Mouse (Mus musculus): ENCODE results near the gene Edem2. TPM values are rescaled to one million over a fixed set of nuclear protein-coding genes. Genes with fewer than 3 reads are reported as not detected.

The Edem2 gene
- polyA plus RNA-seq (2014; fragmentation: Nextera tagmentation; extraction: Ambion mirVana), result 39.2 and 47.1 TPM in 2 replicates

GRCm38 (mm10) chr2:155729158-155729645 is at the start of gene Edem2:
Gene Edem2 (minus strand): TSS chr2:155729475.
- H3K27ac ChIP-seq (ENCODE audit: low read depth), result no peak within 1 kb of the TSS
- no peaks in the 10 kb centered on the region for H3K27me3 ChIP-seq (replicated peaks; ENCODE audit: control insufficient read depth, insufficient read depth, low read length)
- no peaks in the 10 kb centered on the region for H3K36me3 ChIP-seq (ENCODE audit: control insufficient read depth, insufficient read depth, low read length)
- no peaks in the 10 kb centered on the region; the same call in 1 of the 2 replicates for H3K4me1 ChIP-seq (replicated peaks; ENCODE audit: control insufficient read depth, insufficient read depth, low read length)
- peak within 1 kb of the TSS; percentile 65 for H3K4me3 ChIP-seq (ENCODE audit: low read depth, low read length)
- peak; percentile 91 for DNase-seq (ENCODE audit: low spot score)
- WGBS, result under 1% methylated on average over 29 of the region's 33 CpGs
- H3K4me2 ChIP-seq (ENCODE audit: low read length), result peak within 1 kb of the TSS; percentile 96
- peak; percentile 89 for ATAC-seq (replicated peaks; ENCODE audit: low FRiP score, low TSS enrichment, low read depth)
- no peaks in the 10 kb centered on the region for H3K9me3 ChIP-seq (ENCODE audit: control insufficient read depth, low read length)
- peak within 1 kb of the TSS; percentile 58 for H3K9ac ChIP-seq (ENCODE audit: low read length)

DNA sequence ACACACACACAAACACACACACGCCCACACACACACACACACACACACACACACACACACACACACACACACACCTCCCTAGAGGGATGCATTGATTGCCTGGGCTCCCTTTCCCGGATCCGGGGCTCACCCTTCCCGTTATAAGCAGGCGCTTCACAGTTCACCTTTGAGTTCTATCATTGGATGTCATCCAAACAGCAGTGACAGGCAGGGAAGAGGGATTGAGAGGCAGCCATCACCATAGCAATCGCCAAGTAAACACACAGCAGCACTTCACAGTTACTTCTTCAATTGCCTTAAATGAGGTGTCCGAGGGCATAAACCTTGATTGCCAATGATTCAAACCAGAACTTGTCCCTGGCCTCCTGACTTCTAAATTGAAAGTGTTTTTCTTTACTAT is 49.8 kb upstream of the Edem2 start:
- no peak overlapping the region for H3K27ac ChIP-seq (ENCODE audit: low read depth)
- H3K4me3 ChIP-seq (ENCODE audit: low read depth, low read length), result no peak overlapping the region
- H3K9ac ChIP-seq (ENCODE audit: low read length), result no peak overlapping the region
- 43% methylated on average over 7 of the region's 7 CpGs for WGBS
- no peaks in the 10 kb centered on the region for H3K36me3 ChIP-seq (ENCODE audit: control insufficient read depth, insufficient read depth, low read length)
- H3K9me3 ChIP-seq (ENCODE audit: control insufficient read depth, low read length), result no peaks in the 10 kb centered on the region
- H3K4me2 ChIP-seq (ENCODE audit: low read length), result no peak overlapping the region
- H3K4me1 ChIP-seq (replicated peaks; ENCODE audit: control insufficient read depth, insufficient read depth, low read length), result peaks cover 8% of the 10 kb centered on the region; the same call in 1 of the 2 replicates
- DNase-seq (ENCODE audit: low spot score) (no peak), ATAC-seq (replicated peaks; ENCODE audit: low FRiP score, low TSS enrichment, low read depth) (no peak)
- H3K27me3 ChIP-seq (replicated peaks; ENCODE audit: control insufficient read depth, insufficient read depth, low read length), result peaks cover 35% of the 10 kb centered on the region

- H3K9me3 ChIP-seq (ENCODE audit: control insufficient read depth, low read length), result no peaks in the 10 kb centered on the region
- peaks cover 44% of the 10 kb centered on the region for H3K27me3 ChIP-seq (replicated peaks; ENCODE audit: control insufficient read depth, insufficient read depth, low read length)
- H3K4me3 ChIP-seq (ENCODE audit: low read depth, low read length), result no peak overlapping the region
- no peak overlapping the region for H3K9ac ChIP-seq (ENCODE audit: low read length)
- no peak overlapping the region for H3K27ac ChIP-seq (ENCODE audit: low read depth)
- H3K4me2 ChIP-seq (ENCODE audit: low read length), result no peak overlapping the region
- H3K4me1 ChIP-seq (replicated peaks; ENCODE audit: control insufficient read depth, insufficient read depth, low read length), result peaks cover 8% of the 10 kb centered on the region; the same call in 1 of the 2 replicates
- H3K36me3 ChIP-seq (ENCODE audit: control insufficient read depth, insufficient read depth, low read length), result no peaks in the 10 kb centered on the region
- no peak for ATAC-seq (replicated peaks; ENCODE audit: low FRiP score, low TSS enrichment, low read depth)
- WGBS, result 68% methylated on average over 6 of the region's 6 CpGs
- no peak for DNase-seq (ENCODE audit: low spot score)
These were observed 48.7 kb upstream of the Edem2 start for GRCm38 (mm10) chr2:155778004-155778403.

DNA sequence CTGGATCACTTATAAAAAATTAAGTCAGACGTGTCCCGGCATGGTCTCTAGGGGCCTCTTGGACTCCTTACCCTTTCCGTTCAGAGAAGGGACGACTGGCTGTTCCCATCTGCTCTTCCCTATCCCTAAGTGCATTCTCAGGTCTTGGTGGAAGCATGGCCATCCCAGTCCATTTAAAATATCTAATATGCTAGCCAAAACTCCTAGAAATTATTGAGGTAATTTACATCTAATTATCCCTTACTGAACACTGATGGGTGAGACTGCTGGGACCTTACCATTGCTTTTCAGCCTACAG is 48.4 kb upstream of the Edem2 start:
- peaks cover 48% of the 10 kb centered on the region for H3K27me3 ChIP-seq (replicated peaks; ENCODE audit: control insufficient read depth, insufficient read depth, low read length)
- 82% methylated on average over 4 of the region's 4 CpGs for WGBS
- no peaks in the 10 kb centered on the region for H3K36me3 ChIP-seq (ENCODE audit: control insufficient read depth, insufficient read depth, low read length)
- H3K4me1 ChIP-seq (replicated peaks; ENCODE audit: control insufficient read depth, insufficient read depth, low read length), result peaks cover 8% of the 10 kb centered on the region; the same call in 1 of the 2 replicates
- no peak overlapping the region for H3K27ac ChIP-seq (ENCODE audit: low read depth)
- no peak overlapping the region for H3K4me3 ChIP-seq (ENCODE audit: low read depth, low read length)
- H3K9ac ChIP-seq (ENCODE audit: low read length), result no peak overlapping the region
- no peak overlapping the region for H3K4me2 ChIP-seq (ENCODE audit: low read length)
- DNase-seq (ENCODE audit: low spot score), result no peak
- no peaks in the 10 kb centered on the region for H3K9me3 ChIP-seq (ENCODE audit: control insufficient read depth, low read length)
- ATAC-seq (replicated peaks; ENCODE audit: low FRiP score, low TSS enrichment, low read depth), result no peak

- ATAC-seq (replicated peaks; ENCODE audit: low FRiP score, low TSS enrichment, low read depth), result no peak
- no peak for DNase-seq (ENCODE audit: low spot score)
These were observed 47.8 kb upstream of the Edem2 start for GRCm38 (mm10) chr2:155776824-155777687.

GRCm38 (mm10) chr2:155775685-155776263 is 46.5 kb upstream of the Edem2 start:
- no peak overlapping the region for H3K9ac ChIP-seq (ENCODE audit: low read length)
- WGBS, result 2% methylated on average over 40 of the region's 44 CpGs
- ATAC-seq (replicated peaks; ENCODE audit: low FRiP score, low TSS enrichment, low read depth) (peak; percentile 80), DNase-seq (ENCODE audit: low spot score) (peak; percentile 89)
- no peak overlapping the region for H3K27ac ChIP-seq (ENCODE audit: low read depth)
- H3K9me3 ChIP-seq (ENCODE audit: control insufficient read depth, low read length), result no peaks in the 10 kb centered on the region
- H3K4me2 ChIP-seq (ENCODE audit: low read length), result peak overlapping the region; percentile 80
- no peaks in the 10 kb centered on the region for H3K36me3 ChIP-seq (ENCODE audit: control insufficient read depth, insufficient read depth, low read length)
- H3K4me3 ChIP-seq (ENCODE audit: low read depth, low read length), result peak overlapping the region; percentile 50
- H3K4me1 ChIP-seq (replicated peaks; ENCODE audit: control insufficient read depth, insufficient read depth, low read length), result peaks cover 8% of the 10 kb centered on the region; the same call in 1 of the 2 replicates
- H3K27me3 ChIP-seq (replicated peaks; ENCODE audit: control insufficient read depth, insufficient read depth, low read length), result peaks cover 60% of the 10 kb centered on the region

More at GRCm38 (mm10) chr2:155776824-155777687, 47.8 kb upstream of the Edem2 start:
- no peak overlapping the region for H3K27ac ChIP-seq (ENCODE audit: low read depth)
- H3K4me2 ChIP-seq (ENCODE audit: low read length), result no peak overlapping the region
- H3K27me3 ChIP-seq (replicated peaks; ENCODE audit: control insufficient read depth, insufficient read depth, low read length), result peaks cover 53% of the 10 kb centered on the region
- H3K4me1 ChIP-seq (replicated peaks; ENCODE audit: control insufficient read depth, insufficient read depth, low read length), result peaks cover 8% of the 10 kb centered on the region; the same call in 1 of the 2 replicates
- no peak overlapping the region for H3K9ac ChIP-seq (ENCODE audit: low read length)
- 61% methylated on average over 10 of the region's 10 CpGs for WGBS
- no peaks in the 10 kb centered on the region for H3K9me3 ChIP-seq (ENCODE audit: control insufficient read depth, low read length)
- H3K4me3 ChIP-seq (ENCODE audit: low read depth, low read length), result no peak overlapping the region
- no peaks in the 10 kb centered on the region for H3K36me3 ChIP-seq (ENCODE audit: control insufficient read depth, insufficient read depth, low read length)

GRCm38 (mm10) chr2:155774927-155775684 is 45.8 kb upstream of the Edem2 start, which contains the start of gene Mmp24:
Gene Mmp24 (plus strand): TSS chr2:155775342.
- Histone ChIP-seq H3K27ac (ENCODE audit: low read depth) (no peak within 1 kb of the TSS), H3K9me3 (ENCODE audit: control insufficient read depth, low read length) (no peaks in the 10 kb centered on the region), H3K4me1 (replicated peaks; ENCODE audit: control insufficient read depth, insufficient read depth, low read length) (peaks cover 8% of the 10 kb centered on the region; the same call in 1 of the 2 replicates), H3K9ac (ENCODE audit: low read length) (no peak within 1 kb of the TSS), H3K4me3 (ENCODE audit: low read depth, low read length) (peak within 1 kb of the TSS; percentile 50), H3K4me2 (ENCODE audit: low read length) (peak within 1 kb of the TSS; percentile 80), H3K36me3 (ENCODE audit: control insufficient read depth, insufficient read depth, low read length) (no peaks in the 10 kb centered on the region), H3K27me3 (replicated peaks; ENCODE audit: control insufficient read depth, insufficient read depth, low read length) (peaks cover 60% of the 10 kb centered on the region)
- 3% methylated on average over 68 of the region's 100 CpGs for WGBS
- DNase-seq (ENCODE audit: low spot score), result no peak
- ATAC-seq (replicated peaks; ENCODE audit: low FRiP score, low TSS enrichment, low read depth), result peak; percentile 70; the same call in 1 of the 2 replicates

- DNase-seq (ENCODE audit: low spot score) (no peak), ATAC-seq (replicated peaks; ENCODE audit: low FRiP score, low TSS enrichment, low read depth) (no peak)
- Histone ChIP-seq H3K4me1 (replicated peaks; ENCODE audit: control insufficient read depth, insufficient read depth, low read length) (peaks cover 8% of the 10 kb centered on the region; the same call in 1 of the 2 replicates), H3K4me2 (ENCODE audit: low read length) (peak overlapping the region; percentile 80), H3K36me3 (ENCODE audit: control insufficient read depth, insufficient read depth, low read length) (no peaks in the 10 kb centered on the region), H3K27ac (ENCODE audit: low read depth) (no peak overlapping the region), H3K27me3 (replicated peaks; ENCODE audit: control insufficient read depth, insufficient read depth, low read length) (peaks cover 57% of the 10 kb centered on the region), H3K9me3 (ENCODE audit: control insufficient read depth, low read length) (no peaks in the 10 kb centered on the region), H3K9ac (ENCODE audit: low read length) (no peak overlapping the region), H3K4me3 (ENCODE audit: low read depth, low read length) (no peak overlapping the region)
- WGBS, result 50% methylated on average over 11 of the region's 11 CpGs
These were observed 45.1 kb upstream of the Edem2 start for GRCm38 (mm10) chr2:155774261-155774926.
